Mouse (Mus musculus): Measurements from ENCODE around the gene Sestd1.

Gene Sestd1

DNA sequence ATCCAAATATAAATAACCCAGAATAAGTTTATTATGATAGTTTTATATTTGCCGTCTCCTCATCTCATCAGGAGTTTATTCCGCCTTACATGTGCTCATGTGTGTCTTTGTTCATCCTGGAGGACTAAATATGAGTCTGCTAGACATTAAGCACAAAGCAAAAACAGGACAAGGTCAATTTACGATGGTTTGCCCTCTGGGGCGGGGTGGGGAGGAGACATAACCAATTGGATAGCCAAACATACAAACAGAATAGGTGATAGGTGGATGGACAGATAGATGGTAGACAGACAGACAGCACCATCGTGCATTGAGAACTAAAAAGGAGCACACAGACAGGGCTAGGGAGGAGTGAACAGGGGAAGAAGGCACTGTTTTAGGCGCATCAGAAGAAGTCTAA is 106.6 kb downstream of the Sestd1 start:
- DNase-seq (ENCODE audit: low spot score in 2 of 2), result no peak

DNA sequence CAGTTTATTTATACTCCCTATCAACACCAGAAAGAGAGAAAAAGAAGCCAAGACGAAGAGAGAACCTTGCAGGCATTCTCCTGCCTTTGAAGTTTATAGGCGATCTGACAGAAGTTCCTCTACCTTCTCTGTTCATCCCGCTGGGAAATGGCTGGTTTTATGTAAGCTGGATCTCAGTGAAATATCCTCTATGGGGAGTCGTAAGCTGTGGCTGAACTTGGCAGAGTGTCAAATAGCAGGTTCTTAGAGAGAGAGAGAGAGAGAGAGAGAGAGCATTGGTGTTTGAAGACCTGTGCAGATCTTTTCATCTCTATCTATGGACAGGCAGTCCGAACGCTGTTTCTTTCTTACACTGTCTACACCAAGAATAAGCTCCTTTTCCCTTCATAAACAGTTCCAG is 107.0 kb downstream of the Sestd1 start:
- no peak for DNase-seq (ENCODE audit: low spot score in 2 of 2)

DNA sequence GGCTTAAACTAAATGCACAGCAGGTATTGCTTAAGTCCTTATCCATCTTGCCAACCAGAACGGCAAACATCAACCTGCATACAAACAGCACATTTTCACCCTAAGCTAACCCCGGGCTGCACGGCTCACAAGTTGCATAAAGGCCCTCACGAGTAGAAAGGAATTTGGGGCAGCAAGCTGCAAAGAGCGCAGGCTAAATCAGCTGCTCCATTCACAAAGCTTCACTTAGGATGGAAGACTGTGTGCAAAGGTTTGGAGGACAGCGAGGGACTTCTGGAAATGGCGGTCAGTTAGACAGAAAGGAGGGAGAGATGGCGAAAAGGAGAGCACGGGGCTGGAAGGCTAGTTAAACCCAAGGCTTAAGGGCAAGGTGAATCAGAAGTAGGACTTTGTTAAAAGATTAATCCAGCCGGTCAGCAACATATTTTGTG is 108.1 kb downstream of the Sestd1 start:
- DNase-seq (ENCODE audit: low spot score in 2 of 2), result no peak

DNA sequence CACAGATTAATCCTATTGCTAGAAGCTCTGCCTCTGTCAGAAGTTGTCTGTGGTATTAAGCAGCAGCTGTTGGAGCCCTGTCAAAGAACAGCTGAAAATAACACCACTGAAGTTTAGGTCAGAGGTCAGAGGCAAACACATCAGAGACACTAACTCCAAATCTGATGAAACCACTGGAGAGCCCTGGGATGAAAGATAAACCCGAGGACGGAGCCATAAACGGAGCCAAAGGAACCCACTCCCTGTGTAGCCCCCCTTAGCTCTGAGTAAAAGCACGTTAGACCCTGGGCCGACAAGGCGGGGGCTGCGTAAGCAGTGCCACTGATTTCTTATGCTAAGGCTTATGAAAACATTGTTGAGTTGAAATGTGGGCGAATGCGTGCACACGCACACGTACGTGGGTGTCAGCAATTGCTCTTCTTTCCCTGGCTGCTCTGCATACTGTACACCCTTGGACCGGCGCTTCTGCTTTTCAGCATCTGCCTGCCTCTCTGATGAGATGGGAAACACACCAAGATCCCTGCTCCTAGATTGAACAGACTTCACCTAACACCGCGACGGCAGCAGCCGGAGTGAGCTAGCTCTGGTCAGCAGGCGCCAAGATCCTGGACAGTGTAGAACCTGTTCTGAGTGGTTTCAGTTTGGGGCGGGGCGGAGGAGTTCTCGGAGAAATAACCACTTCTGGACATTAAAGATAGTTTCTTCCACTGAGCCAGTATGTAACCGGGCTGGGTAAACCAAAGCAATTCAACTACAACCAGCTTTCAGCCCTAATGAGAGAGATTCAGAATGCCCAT is 108.8 kb downstream of the Sestd1 start:
- DNase-seq (ENCODE audit: low spot score in 2 of 2), result no peak

DNA sequence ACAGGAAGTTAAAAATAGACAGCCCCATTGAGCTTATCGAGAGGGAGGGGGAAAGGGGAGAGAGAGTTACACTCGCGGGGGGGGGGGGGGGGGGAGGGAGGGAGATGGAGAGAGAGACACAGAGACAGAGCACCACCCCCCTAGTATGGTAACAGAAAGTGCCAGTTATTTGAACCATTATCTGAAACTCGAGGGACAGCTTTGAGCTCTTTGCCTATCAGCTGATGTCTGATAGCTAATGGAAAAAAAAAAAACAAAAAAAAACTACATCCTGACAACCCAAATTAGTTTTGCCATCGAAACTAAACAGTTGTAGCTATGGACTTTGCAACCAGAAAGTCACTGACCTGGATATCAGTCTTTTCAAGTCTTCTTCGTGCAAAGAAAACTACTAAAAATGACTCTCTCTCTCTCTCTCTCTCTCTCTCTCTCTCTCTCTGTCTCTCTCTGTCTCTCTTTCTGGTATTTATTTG is 109.7 kb downstream of the Sestd1 start, which contains the start of gene Ccdc141:
Gene Ccdc141 (minus strand): TSS at position 4 of the 473 bp plus-strand sequence.
- no peak for DNase-seq (ENCODE audit: low spot score in 2 of 2)

DNA sequence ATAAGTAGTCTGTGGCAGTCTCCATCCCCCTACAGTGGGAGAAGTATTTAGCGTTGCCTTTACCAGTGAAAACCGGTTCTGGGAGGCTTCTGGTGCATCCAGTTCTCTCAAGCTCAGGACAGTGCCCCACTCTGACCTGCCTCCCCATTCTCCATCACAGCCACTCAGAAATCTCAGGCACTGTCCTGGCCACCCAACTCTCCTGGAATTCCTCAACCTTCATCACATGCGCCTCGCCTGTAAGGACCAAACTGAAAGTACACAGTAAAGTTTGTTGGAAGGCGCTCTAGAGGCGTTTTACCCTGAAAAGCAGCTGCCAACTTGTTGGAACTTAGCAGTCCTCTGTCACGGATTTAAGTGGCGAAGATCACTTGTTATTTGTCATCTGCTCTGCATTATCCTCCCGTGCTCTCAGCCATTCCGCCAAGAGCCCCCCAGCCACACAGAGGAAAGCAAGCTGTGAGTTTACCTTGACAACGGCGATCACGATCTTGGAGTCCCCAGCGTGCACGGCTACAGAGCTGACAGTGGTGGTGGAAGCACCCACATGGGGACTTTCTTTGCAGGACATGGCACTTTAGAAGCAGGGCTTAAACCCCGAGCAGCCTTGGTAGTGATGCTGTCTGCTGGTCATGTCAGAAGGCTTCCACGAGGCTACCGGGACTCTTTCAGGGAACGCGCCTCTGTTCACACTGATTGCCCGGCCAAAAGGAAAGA is 110.3 kb downstream of the Sestd1 start:
- DNase-seq (ENCODE audit: low spot score in 2 of 2), result peak; percentile 17 to 22

DNA sequence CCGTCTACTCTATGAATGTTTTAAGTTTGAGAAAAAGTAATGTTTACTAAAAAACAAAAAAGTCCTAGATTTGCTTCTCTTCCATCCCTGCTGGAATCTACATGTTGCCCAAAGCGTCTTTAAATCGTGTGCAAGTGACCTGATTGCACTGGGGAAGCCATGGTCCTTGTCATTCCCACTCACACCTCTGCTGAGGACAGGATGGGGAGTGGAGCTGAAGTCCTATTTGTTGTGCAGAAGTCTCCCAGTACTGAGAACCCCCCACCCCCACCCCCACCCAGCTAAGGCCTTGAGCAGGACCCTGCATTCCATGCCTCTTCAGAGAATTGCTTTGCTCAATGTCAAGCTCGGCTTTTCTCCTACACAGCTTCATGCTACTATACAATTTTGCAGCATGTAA is 111.2 kb downstream of the Sestd1 start:
- no peak for DNase-seq (ENCODE audit: low spot score in 2 of 2)

DNA sequence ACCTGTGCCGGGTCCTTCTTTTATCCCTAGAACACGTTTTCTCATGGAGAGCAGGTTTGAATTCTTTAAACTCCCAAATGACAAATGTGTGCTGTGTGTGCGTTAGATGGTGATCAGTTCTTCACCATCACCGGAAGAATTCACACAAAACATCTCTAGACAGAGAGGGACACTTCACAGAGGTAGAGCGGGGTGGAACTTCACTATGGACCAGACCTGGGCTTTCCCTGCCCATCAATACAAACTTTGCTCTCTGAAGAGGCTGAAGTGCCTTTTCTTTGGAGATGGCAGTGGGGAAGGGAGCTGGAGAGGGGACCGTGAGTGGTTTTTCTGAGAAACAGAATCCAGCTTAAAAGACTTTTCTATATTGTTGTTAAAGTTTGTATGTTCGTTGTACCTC is 111.6 kb downstream of the Sestd1 start:
- no peak for DNase-seq (ENCODE audit: low spot score in 2 of 2)

DNA sequence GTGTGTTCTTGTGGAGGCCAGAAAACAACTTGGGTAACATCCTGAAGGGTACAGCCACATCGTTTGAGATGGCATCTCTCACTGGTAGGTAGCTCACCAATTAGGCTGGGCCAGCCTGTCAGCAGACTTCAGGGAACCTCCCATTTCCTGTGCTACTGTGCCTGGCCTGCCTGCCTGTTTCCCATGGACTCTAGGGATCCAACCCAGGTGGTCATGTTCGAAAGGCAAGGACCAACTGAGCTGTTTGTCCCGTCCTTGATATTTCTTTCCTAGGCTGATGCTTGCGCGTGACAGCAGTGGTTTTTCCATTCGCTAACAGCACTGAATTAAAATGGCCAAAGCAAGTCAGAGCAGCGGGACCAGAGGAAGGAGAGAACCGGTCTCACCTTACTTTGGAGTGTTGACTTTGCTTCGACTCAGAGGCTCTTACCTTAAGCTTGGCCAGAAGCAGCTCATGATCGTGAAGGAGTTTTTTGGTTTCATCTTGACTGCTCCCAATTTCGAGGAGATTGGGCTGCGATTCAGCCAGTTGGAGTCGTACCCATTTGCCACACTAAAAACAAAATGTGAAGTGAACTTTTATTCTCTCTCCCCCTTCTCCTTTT is 112.2 kb downstream of the Sestd1 start:
- DNase-seq (ENCODE audit: low spot score in 2 of 2), result no peak

DNA sequence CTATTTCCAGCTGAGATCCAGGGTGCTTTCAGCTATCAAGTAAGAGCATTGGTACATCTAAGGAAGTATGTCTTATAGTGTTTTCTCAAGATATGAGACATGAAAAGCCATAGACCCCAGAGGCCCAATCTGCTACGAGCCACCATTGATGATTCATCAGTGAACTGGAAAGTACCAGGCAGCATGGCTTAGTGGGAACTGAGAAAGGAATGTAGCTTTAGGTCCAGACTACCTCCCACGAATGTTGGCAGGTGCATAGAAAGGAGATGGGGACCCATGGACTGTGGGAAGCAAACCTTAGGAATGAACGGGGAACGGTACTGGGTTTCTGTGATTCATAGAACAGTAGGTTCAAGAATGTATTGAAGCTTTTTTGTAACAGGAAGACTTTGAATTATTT is 114.0 kb downstream of the Sestd1 start:
- DNase-seq (ENCODE audit: low spot score in 2 of 2), result no peak

DNA sequence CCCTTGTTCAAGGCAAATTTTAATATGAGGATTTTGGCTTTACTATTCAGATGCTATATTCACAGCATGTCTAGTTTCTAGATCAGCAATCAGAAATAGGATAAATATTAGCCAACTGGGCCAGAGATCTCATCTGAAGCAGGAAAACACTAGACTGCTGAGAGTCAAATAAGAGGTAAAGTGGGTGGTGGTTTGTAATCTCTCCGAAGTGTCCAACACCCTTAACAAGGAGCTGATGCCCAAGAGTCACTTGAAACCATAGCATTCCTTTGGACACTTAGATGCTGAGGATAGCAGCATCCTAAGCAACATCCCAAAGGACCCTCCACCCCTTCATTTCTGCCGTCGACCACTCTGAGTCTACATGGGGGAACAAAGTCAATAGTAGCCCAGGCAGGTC is 115.7 kb downstream of the Sestd1 start:
- DNase-seq (ENCODE audit: low spot score in 2 of 2), result no peak

DNA sequence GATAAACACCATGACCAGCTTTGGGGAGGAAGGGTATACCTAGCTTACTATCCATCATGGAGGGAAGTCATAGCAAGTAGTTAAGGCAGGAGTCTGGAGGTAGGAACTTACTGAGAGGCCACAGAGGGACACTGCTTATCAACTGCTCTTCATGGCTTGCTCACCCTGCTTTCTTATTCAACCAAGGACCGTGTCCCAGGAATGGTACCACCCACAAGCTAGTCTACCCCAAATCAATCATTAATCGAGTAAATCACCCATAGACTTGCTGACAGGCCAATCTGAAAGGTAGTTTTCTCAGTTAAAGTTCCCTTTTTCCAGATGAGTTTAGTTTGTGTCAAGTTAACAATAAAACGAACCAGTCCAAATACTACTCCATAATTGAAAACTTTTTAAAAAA is 117.0 kb downstream of the Sestd1 start:
- no peak for DNase-seq (ENCODE audit: low spot score in 2 of 2)

DNA sequence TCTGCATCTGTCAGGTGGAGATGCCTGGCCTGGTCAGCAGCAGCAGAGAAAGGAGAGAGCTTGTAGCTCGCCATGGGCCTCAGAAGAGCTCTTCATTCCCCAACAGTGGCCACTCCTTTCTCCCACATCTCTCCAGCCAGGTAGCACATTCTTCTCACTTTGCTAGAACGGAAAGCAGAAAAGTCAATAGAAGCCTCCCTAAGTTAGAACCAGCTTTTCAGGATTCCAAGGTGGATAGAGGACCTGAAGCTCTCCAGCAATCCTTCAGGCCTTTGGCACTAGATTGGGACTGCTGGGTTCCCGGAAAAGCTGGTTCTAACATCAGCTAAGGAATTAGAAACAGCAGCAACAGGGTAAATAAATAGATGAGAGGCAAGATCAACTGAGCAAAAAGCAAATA is 118.3 kb downstream of the Sestd1 start:
- no peak for DNase-seq (ENCODE audit: low spot score in 2 of 2)

DNA sequence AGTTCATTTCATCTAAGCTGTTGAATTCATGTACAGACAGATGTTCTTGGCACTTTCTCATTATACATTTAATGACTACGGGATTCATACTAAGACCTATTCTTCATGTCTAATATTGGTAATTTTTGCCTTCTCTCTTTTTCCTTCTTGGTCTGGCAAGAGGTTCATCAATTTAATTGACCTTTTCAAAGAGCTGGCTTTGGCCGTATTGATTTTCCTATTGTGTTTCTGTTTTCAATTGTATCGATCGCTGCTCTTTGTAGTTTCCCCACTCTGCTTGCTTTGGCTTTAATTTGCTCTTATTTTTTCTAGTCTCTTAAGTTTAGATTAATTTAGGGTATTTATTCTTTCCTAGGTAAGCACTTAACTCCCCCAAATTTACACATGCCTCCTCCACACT is 122.8 kb downstream of the Sestd1 start:
- DNase-seq (ENCODE audit: low spot score in 2 of 2), result no peak

DNA sequence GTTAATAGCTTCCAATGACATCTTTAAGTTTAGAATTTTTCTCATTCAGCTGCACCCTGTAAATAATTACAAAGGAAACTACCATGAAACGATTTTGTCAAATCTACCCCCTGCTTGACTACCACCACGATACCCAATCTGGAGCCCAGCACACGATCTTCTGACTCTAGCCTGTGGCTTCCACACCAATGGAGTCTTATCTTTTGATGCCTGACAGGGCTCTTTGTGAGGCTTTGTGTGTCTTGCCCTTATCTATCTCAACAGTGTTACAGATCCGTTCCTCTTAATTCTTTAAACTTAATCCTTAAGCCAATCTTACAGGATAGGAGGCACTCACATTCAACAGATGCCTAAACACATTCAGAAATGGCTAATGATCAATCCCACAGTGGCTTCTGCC is 126.3 kb downstream of the Sestd1 start:
- no peak for DNase-seq (ENCODE audit: low spot score in 2 of 2)

DNA sequence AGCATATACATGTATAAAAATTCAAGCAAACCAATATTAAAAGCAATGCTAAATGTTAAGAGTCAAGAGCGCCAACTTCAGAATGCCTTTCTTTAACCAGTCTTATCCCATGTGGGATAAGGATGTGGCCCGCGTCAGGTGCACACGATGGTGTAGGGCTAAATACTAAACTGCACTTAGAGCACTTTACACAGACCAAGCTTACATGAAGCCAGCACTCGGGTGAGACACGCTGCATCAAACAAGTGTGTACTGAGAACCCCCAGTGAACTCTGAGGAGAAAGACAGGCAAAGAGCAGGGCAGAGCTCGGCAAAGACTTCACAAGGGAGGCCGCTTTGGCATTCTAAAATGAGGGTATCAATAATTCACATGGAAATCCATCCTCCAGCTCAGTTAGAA is 129.1 kb downstream of the Sestd1 start:
- no peak for DNase-seq (ENCODE audit: low spot score in 2 of 2)

DNA sequence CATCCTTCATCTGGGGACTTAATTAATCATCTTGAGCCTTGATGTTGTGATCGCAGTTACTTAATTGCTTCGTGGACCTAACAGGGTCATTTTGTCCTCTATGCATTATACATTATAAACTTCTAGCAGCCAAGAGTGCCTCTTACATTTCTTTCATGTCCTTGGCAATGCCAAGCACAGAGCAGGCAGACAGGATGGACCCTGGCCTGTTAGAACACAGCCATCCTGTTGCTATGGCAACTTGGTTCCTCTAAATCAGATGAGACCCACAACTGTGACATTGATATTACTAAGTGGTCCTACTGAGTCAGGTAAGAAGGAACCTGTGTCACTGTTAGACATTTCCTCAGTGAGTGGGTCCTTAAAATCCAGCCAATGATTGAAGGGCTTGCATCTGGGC is 130.8 kb downstream of the Sestd1 start:
- no peak for DNase-seq (ENCODE audit: low spot score in 2 of 2)

DNA sequence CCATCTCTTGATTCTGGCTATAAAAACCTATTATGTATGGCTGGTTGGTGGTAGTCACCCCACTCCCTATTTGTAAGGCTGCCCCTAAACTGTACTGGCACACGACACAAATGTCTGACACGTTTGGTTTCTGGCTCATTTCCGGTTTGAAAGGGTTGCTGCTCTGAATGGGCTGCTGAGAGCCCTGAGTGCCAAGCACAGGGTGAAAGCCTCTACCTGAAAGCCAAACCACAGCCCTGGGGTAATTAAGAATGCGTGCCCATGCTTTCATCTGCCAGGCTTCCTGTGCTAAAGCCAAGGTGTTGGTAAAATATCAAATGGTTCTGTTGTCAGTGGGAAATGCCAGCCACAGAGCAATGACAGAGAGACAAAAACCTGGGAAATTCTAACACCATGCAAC is 132.2 kb downstream of the Sestd1 start:
- DNase-seq (ENCODE audit: low spot score in 2 of 2), result peak in 1 of 2 experiments; percentile 5

DNA sequence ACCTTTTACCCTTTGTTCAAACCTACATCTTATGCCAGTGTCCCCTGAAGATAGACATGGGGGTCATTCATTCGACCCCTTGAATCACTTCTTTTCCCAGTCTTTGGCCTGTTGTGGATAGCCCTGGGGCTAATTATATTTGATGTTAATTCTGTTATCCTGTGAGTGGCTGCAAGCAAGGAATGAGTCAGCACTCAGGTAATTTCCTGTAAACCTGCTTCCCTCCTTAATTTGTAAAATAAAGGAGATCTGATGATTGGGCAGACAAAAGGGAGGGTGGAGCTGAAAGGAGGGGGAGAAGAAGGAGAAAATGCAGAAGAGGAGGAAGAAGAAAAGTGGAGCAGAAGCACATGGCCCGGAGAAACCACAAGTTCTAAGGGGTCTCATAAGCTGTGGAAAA is 133.4 kb downstream of the Sestd1 start:
- DNase-seq (ENCODE audit: low spot score in 2 of 2), result no peak

DNA sequence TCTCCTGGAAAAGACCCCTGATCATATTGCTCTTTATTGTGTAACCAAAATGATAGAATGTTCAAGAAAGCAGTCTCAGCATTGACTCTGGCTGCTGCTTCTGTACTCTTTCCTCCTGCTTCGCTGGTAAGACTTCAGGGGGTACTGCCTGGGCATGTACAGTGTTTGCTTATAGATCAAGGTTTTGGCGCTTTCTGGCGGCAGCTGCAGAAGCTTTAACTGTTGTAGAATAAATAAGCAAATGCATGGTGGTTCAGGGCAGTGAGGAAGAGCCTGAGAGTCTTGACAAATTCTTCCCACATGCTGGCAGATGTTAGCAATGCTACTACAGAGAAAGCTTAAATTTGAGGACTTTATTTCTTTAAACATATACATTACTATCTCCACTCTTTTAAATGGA is 134.1 kb downstream of the Sestd1 start:
- no peak for DNase-seq (ENCODE audit: low spot score in 2 of 2)

DNA sequence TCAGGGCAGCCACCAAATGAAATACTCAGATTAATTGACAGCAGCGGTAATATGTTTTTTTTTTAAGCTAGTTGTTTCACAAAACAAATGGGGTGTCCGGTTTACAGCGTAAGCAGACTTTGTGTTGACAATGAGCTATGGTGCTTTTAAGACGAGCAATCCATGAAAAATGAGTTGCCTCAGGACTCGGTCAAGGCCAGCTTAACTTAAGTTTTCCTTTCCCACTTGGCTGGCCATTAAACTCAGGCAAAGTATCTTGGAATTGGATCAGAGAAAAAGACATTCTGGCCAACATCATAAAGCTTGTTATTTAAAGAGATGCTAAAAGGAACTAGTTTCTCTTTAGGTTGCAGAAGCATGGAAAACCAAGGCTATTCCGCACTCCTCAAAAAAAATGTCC is 136.9 kb downstream of the Sestd1 start:
- no peak for DNase-seq (ENCODE audit: low spot score in 2 of 2)

DNA sequence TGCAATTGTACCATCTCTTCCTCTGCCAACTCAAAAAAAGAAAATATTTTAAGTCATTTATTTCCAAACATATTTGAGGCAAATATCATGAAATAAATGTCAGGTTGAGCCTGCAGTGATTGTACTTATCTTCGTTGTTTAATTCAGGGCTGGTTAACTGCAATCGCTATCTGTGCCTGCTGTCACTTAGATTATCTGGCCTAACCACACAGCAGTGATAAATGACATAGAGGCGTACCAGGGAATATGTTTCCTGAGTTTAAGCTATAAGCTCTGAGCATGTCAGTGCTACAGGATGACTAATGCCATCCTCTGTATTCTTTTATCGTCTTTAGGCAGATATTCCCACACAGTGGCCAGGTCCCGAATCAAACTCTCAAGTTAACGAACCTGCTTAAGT is 141.5 kb downstream of the Sestd1 start:
- no peak for DNase-seq (ENCODE audit: low spot score in 2 of 2)

DNA sequence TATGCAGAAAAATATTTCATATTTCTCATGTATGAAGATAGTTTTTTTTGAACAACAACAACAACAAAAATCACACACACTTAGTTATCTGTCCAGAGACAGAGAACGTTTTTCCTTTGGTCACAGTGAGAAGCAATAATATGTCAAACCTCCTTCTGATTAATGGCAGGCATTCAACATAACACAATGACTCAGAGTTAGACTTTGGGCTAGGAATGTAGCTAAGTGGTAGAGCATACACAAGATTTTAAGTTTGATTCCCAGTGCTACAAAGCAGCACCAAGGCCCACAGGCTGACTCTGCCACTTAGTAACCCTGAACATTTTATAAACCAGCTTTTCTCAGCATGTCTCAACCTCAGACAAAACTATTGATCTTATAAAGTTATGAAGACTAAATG is 145.5 kb downstream of the Sestd1 start:
- DNase-seq (ENCODE audit: low spot score in 2 of 2), result no peak

All from thymus, postnatal 10 days (tissue).